Mouse (Mus musculus): ENCODE data around the gene Zfp973. TPM values are rescaled to one million over a fixed set of nuclear protein-coding genes. Genes with fewer than 3 reads are reported as not detected.
"Not testable (repeated sequence)": the region's sequence is repeated elsewhere in the genome, so short reads cannot be mapped to it uniquely, and the experiment has no call there.

The Zfp973 gene
- 10 to 100 TPM; 12.3 to 14.5 TPM for total RNA-seq (2021)
- long read RNA-seq, experiment 1, partial matches to known transcripts, result 0 of 3 reads
- long read RNA-seq, experiment 1, other reads (novel, unspliced or antisense), result 2 of 3 reads
- long read RNA-seq, experiment 2, partial matches to known transcripts, result 0 of 7 reads
- long read RNA-seq, experiment 2, other reads (novel, unspliced or antisense), result 6 of 7 reads

DNA sequence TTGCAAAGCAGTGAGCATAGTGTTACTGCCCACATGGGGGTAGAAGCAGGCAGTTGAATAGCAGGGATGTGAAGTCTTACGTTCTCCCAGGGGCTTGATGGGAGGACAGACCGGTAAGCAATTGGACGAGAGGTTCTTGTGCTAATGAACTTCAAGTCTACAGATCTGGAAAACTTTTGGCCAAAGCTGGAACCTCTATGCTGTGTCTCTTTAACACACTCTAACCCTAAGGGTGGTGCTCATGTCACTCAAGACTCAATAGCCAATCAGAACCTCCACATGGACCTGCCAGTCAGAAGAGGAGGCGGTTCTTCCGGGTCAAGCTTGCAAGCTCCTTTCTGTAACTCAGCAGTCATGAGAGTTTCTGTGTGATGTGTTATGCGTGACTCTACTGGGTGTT, at the start of gene Zfp973:
TSS of gene Zfp973 (plus strand) at position 301 of the 400 bp plus-strand sequence.
- DNase-seq (ENCODE audit: low spot score in 2 of 2), result not testable (repeated sequence)

DNA sequence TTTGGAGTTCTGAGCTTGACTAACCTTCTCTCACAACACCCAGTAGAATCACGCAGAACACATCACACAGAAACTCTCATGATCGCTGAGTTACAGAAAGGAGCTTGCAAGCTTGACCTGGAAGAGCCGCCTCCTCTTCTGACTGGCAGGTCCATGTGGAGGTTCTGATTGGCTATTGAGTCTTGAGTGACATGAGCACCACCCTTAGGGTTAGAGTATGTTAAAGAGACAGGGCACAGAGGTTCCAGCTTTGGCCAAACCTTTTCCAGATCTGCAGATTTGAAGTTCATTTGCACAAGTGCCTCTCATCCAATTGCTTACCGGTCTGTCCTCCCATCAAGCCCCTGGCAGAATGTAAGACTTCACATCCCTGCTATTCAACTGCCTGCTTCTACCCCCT, 34.1 kb upstream of the Zfp973 start, which contains the start of gene Gm14308:
TSS of gene Gm14308 (minus strand) at position 101 of the 400 bp plus-strand sequence.
- not testable (repeated sequence) for DNase-seq (ENCODE audit: low spot score in 2 of 2)

DNA sequence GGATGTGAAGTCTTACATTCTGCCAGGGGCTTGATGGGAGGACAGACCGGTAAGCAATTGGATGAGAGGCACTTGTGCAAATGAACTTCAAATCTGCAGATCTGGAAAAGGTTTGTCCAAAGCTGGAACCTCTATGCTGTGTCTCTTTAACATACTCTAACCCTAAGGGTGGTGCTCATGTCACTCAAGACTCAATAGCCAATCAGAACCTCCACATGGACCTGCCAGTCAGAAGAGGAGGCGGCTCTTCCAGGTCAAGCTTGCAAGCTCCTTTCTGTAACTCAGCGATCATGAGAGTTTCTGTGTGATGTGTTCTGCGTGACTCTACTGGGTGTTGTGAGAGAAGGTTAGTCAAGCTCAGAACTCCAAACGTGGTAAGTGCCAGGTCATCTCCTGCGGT, 37.7 kb downstream of the Zfp973 start, which contains the start of gene Gm14305:
TSS of gene Gm14305 (plus strand) at position 278 of the 400 bp plus-strand sequence.
- peak; percentile 19 to 20 for DNase-seq (ENCODE audit: low spot score in 2 of 2)

Other genes starting within 250 kb of the Zfp973 start
- gene Gm14435, start 246.9 kb upstream of the Zfp973 start, total RNA-seq (2021), result 10 to 100 TPM; 20.2 to 24.0 TPM
- not detected for gene Gm14434, start 183.7 kb upstream of the Zfp973 start, total RNA-seq (2021)
- gene Zfp967, start 149.5 kb upstream of the Zfp973 start, total RNA-seq (2021), result not detected
- 10 to 100 TPM in 1 of 2 experiments, 1 to 10 TPM in 1; 5.3 to 13.5 TPM for gene Gm14308, start 34.2 kb upstream of the Zfp973 start, total RNA-seq (2021)
- 10 to 100 TPM; 35.0 to 38.3 TPM for gene Gm14305, start 37.8 kb downstream of the Zfp973 start, total RNA-seq (2021)
- gene Gm14295, start 128.1 kb downstream of the Zfp973 start, total RNA-seq (2021), result 10 to 100 TPM; 15.6 to 24.2 TPM
- gene Gm14408, start 160.6 kb downstream of the Zfp973 start, total RNA-seq (2021), result not detected